Mouse (Mus musculus) hindbrain, embryonic 16.5 days (tissue): Measurements from ENCODE around the gene Stox2. TPM values are rescaled to one million over a fixed set of nuclear protein-coding genes. Genes with fewer than 3 reads are reported as not detected.

Experiments
- ATAC-seq: fragments of 200-750 bp; cut with Nextera tagmentation; 2 replicates; pipeline ENCODE4 v1.8.0; 2017; ENCODE audit warnings: moderate TSS enrichment, moderate library complexity
- H3K27ac ChIP-seq: fragments of 300-500 bp; sonication (generic); 2 replicates; pipeline ENCODE4 v1.5.1; 2014; ENCODE audit warnings: low read depth, mild to moderate bottlenecking, control low read depth, low read length, moderate library complexity
- H3K27me3 ChIP-seq: fragments of 300-500 bp; sonication (generic); replicated peaks from 2 replicates; pipeline ENCODE4 v1.6.1; 2014; ENCODE audit warnings: low read length; ENCODE audit not compliant: control insufficient read depth, insufficient read depth
- H3K36me3 ChIP-seq: fragments of 300-500 bp; sonication (generic); 2 replicates; pipeline ENCODE4 v1.6.1; 2014; ENCODE audit warnings: mild to moderate bottlenecking, low read length, moderate library complexity, mixed read lengths; ENCODE audit not compliant: control insufficient read depth, insufficient read depth
- H3K4me1 ChIP-seq: fragments of 300-500 bp; sonication (generic); 2 replicates; pipeline ENCODE4 v1.6.1; 2014; ENCODE audit warnings: low read depth, low read length; ENCODE audit not compliant: control insufficient read depth, insufficient read depth
- H3K4me2 ChIP-seq: fragments of 300-500 bp; sonication (generic); 2 replicates; pipeline ENCODE4 v1.6.1; 2014; ENCODE audit warnings: mild to moderate bottlenecking, low read length, control low read depth, moderate library complexity
- H3K4me3 ChIP-seq: fragments of 300-500 bp; sonication (generic); 2 replicates; pipeline ENCODE4 v1.5.1; 2014; ENCODE audit warnings: mild to moderate bottlenecking, low read length, control low read depth, moderate library complexity
- H3K9ac ChIP-seq: fragments of 300-500 bp; sonication (generic); 2 replicates; pipeline ENCODE4 v1.6.1; 2014; ENCODE audit warnings: low read depth, mild to moderate bottlenecking, control low read depth, low read length, moderate library complexity
- H3K9me3 ChIP-seq: fragments of 300-500 bp; sonication (generic); 2 replicates; pipeline ENCODE4 v1.6.1; 2014; ENCODE audit warnings: mild to moderate bottlenecking, low read length, moderate library complexity; ENCODE audit not compliant: control insufficient read depth
- WGBS: fragments of 180-500 bp; shearing (Covaris S2); extraction: QIAGEN DNeasy Blood & Tissue Kit; methylation state at CpG from one replicate; pipeline ENCODE4 v1.1.7; 2014; 5-methylcytosine and 5-hydroxymethylcytosine counted together
- polyA plus RNA-seq: library from polyadenylated mRNA; unstranded; fragments of >200 nt; fragmentation: Nextera tagmentation; extraction: Ambion mirVana; gene quantifications from 2 replicates; pipeline ENCODE4 v1.2.1, GENCODE M21; 2015

Stox2 gene
- polyA plus RNA-seq, 1 experiment from 2014 or later: 28.5 TPM

- Histone ChIP-seq H3K4me3 (no peak overlapping the region), H3K9me3 (no peaks in the 10 kb centered on the region), H3K36me3 (no peaks in the 10 kb centered on the region), H3K4me2 (no peak overlapping the region), H3K27me3 (no peaks in the 10 kb centered on the region), H3K4me1 (no peaks in the 10 kb centered on the region), H3K9ac (no peak overlapping the region; the same call in 1 of the 2 replicates), H3K27ac (no peak overlapping the region)
- WGBS: 83% methylated on average over 12 of the region's 12 CpGs
- ATAC-seq: no peak
Measured at GRCm38 (mm10) chr8:47388171-47388570, 58.0 kb downstream of the Stox2 start.

GRCm38 (mm10) chr8:47385810-47386209, 60.4 kb downstream of the Stox2 start:
- no peaks in the 10 kb centered on the region for H3K27me3 ChIP-seq
- no peak for ATAC-seq
- H3K9ac ChIP-seq: no peak overlapping the region
- H3K4me2 ChIP-seq: no peak overlapping the region
- H3K9me3 ChIP-seq: no peaks in the 10 kb centered on the region
- H3K27ac ChIP-seq: no peak overlapping the region
- no peaks in the 10 kb centered on the region for H3K36me3 ChIP-seq
- WGBS: 72% methylated on average over 1 of the region's 1 CpGs
- H3K4me3 ChIP-seq: no peak overlapping the region
- H3K4me1 ChIP-seq: no peaks in the 10 kb centered on the region

- H3K9ac ChIP-seq: no peak overlapping the region
- no peak overlapping the region for H3K4me3 ChIP-seq
- H3K27me3 ChIP-seq: no peaks in the 10 kb centered on the region
- no peak overlapping the region for H3K27ac ChIP-seq
- H3K4me1 ChIP-seq: no peaks in the 10 kb centered on the region
- ATAC-seq: no peak
- no peaks in the 10 kb centered on the region for H3K36me3 ChIP-seq
- H3K9me3 ChIP-seq: no peaks in the 10 kb centered on the region
- 85% methylated on average over 5 of the region's 5 CpGs for WGBS
- H3K4me2 ChIP-seq: no peak overlapping the region
Measured at GRCm38 (mm10) chr8:47384151-47384550, 62.0 kb downstream of the Stox2 start.

GRCm38 (mm10) chr8:47383632-47384031, 62.5 kb downstream of the Stox2 start:
- Histone ChIP-seq H3K9me3 (no peaks in the 10 kb centered on the region), H3K4me2 (no peak overlapping the region), H3K36me3 (no peaks in the 10 kb centered on the region), H3K27me3 (no peaks in the 10 kb centered on the region), H3K4me3 (no peak overlapping the region), H3K27ac (no peak overlapping the region), H3K9ac (no peak overlapping the region), H3K4me1 (no peaks in the 10 kb centered on the region)
- no peak for ATAC-seq
- 90% methylated on average over 9 of the region's 9 CpGs for WGBS

GRCm38 (mm10) chr8:47381216-47381615, 64.9 kb downstream of the Stox2 start:
- Histone ChIP-seq H3K9me3 (no peaks in the 10 kb centered on the region), H3K36me3 (no peaks in the 10 kb centered on the region), H3K4me3 (no peak overlapping the region), H3K9ac (no peak overlapping the region), H3K27me3 (no peaks in the 10 kb centered on the region), H3K4me2 (no peak overlapping the region), H3K27ac (no peak overlapping the region), H3K4me1 (no peaks in the 10 kb centered on the region)
- peak; percentile 60; the same call in 1 of the 2 replicates for ATAC-seq
- 19% methylated on average over 3 of the region's 3 CpGs for WGBS

GRCm38 (mm10) chr8:47380725-47381124, 65.4 kb downstream of the Stox2 start:
- H3K4me1 ChIP-seq: no peaks in the 10 kb centered on the region
- H3K9ac ChIP-seq: no peak overlapping the region
- H3K36me3 ChIP-seq: no peaks in the 10 kb centered on the region
- no peak overlapping the region for H3K4me2 ChIP-seq
- H3K27me3 ChIP-seq: no peaks in the 10 kb centered on the region
- 50% methylated on average over 6 of the region's 6 CpGs for WGBS
- ATAC-seq: no peak
- H3K27ac ChIP-seq: no peak overlapping the region
- no peaks in the 10 kb centered on the region for H3K9me3 ChIP-seq
- no peak overlapping the region for H3K4me3 ChIP-seq

- Histone ChIP-seq H3K27me3 (no peaks in the 10 kb centered on the region), H3K9me3 (no peaks in the 10 kb centered on the region), H3K9ac (no peak overlapping the region), H3K4me2 (no peak overlapping the region), H3K36me3 (no peaks in the 10 kb centered on the region), H3K4me3 (no peak overlapping the region), H3K27ac (no peak overlapping the region), H3K4me1 (no peaks in the 10 kb centered on the region)
- WGBS: 66% methylated on average over 3 of the region's 3 CpGs
- no peak for ATAC-seq
Measured at GRCm38 (mm10) chr8:47380075-47380474, 66.1 kb downstream of the Stox2 start.

GRCm38 (mm10) chr8:47376651-47377050, 69.5 kb downstream of the Stox2 start:
- Histone ChIP-seq H3K4me2 (no peak overlapping the region), H3K27me3 (no peaks in the 10 kb centered on the region), H3K36me3 (no peaks in the 10 kb centered on the region), H3K4me3 (no peak overlapping the region), H3K9ac (no peak overlapping the region), H3K9me3 (no peaks in the 10 kb centered on the region), H3K27ac (no peak overlapping the region), H3K4me1 (no peaks in the 10 kb centered on the region)
- ATAC-seq: no peak
- WGBS: 89% methylated on average over 7 of the region's 7 CpGs

- WGBS: 88% methylated on average over 7 of the region's 7 CpGs
Measured at GRCm38 (mm10) chr8:47373757-47374156, 72.4 kb downstream of the Stox2 start.

GRCm38 (mm10) chr8:47371539-47371938, 74.6 kb downstream of the Stox2 start:
- ATAC-seq: peak; percentile 59; the same call in 1 of the 2 replicates
- no peak overlapping the region for H3K4me3 ChIP-seq
- H3K36me3 ChIP-seq: no peaks in the 10 kb centered on the region
- no peak overlapping the region for H3K9ac ChIP-seq
- peaks cover 3% of the 10 kb centered on the region; the same call in 1 of the 2 replicates for H3K4me1 ChIP-seq
- no peak overlapping the region for H3K4me2 ChIP-seq
- H3K27ac ChIP-seq: no peak overlapping the region
- no peaks in the 10 kb centered on the region for H3K9me3 ChIP-seq
- 12% methylated on average over 3 of the region's 3 CpGs for WGBS
- no peaks in the 10 kb centered on the region for H3K27me3 ChIP-seq

More at GRCm38 (mm10) chr8:47373757-47374156, 72.4 kb downstream of the Stox2 start:
- Histone ChIP-seq H3K4me3 (no peak overlapping the region), H3K36me3 (no peaks in the 10 kb centered on the region), H3K4me2 (no peak overlapping the region), H3K27me3 (no peaks in the 10 kb centered on the region), H3K27ac (no peak overlapping the region), H3K9ac (no peak overlapping the region), H3K4me1 (peaks cover 3% of the 10 kb centered on the region; the same call in 1 of the 2 replicates), H3K9me3 (no peaks in the 10 kb centered on the region)
- ATAC-seq: no peak
